Mouse (Mus musculus): ENCODE measurements around the gene Tespa1.

GRCm38 (mm10) chr10:130318720-130319119, 4.0 kb upstream of the Tespa1 start:
- TF ChIP-seq CTCF (conservative IDR thresholded peaks at IDR 0.05; ENCODE audit: low read length) (no peak), NANOG (IDR thresholded peaks at IDR 0.05; ENCODE audit: borderline replicate concordance, low read length) (no peak), POU5F1 (IDR thresholded peaks at IDR 0.05; ENCODE audit: borderline replicate concordance, low read length) (no peak)
